Mouse (Mus musculus): ENCODE results near the gene Slc16a5.

Gene Slc16a5

DNA sequence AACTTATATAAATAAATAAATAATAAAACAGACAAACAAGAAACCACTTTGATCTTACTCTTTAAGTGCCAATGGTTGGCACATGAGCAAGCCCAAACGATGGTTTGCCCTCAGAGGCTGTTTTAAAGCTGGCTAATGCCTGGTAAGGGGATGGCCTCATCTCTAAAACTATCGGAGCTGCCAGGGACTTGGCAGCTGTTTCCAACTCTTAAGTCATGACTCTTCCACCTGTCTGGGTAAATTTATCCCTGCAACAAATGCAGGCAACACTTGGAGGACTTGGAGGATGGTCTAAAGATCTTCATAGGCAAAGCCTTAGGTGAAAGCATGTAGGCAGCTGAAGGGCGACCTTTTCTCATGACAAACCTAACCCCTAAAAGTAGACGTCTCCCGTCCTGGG is 54.7 kb downstream of the Slc16a5 start:
- no peak for DNase-seq

DNA sequence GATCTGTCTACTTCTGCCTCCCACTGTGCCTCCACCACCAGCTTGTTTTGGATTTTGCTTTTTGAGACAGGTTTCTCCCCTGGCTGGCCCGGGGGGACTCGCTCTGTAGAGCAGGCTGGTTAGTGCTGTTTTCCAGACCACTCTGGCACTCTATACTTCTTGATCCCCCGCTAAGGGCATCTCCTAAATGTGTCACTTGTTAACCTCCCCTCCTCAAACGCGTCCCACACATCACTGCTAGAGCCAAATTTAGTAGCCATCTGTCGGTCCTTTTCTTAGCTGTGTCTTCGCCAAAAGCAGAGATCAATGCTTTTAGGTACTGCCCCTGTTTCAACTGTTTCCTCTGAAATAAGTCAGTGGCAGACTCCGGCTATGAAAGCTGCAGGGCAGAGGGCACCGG is 56.4 kb downstream of the Slc16a5 start:
- DNase-seq: no peak

GRCm38 (mm10) chr11:115519581-115519980 is 57.3 kb downstream of the Slc16a5 start:
- DNase-seq: no peak

- no peak for DNase-seq
Measured at GRCm38 (mm10) chr11:115520218-115520617, 57.9 kb downstream of the Slc16a5 start.

- no peak for DNase-seq
Measured at GRCm38 (mm10) chr11:115521080-115521479, 58.8 kb downstream of the Slc16a5 start.

DNA sequence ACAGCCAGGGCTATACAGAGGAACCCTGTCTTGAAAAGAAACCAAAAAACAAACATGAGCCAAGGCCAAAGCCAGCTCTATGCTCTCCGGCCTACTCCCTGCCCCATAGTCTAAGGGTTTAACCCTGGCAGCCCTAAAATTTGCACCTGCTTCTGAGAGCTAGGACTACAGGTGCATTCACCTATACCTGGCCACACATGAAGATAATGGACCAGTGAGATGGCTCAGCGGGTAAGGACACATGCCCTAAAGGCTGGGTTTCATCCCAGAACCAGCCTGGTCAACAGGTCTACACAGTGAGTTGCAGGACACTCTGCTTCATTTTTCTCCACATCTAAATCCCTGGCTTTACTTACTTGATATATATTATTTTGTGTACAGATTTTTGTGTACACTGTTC is 60.0 kb downstream of the Slc16a5 start:
- DNase-seq: no peak

- no peak for DNase-seq
Measured at GRCm38 (mm10) chr11:115522703-115523102, 60.4 kb downstream of the Slc16a5 start.
